Comparison of ENCODE assay signal across 9 mouse cellular contexts in genomic region chr15:88866934-88867356, GRCm38 (mm10). TPM values are rescaled to one million over a fixed set of nuclear protein-coding genes. Genes with fewer than 3 reads are reported as not detected.
A peak's percentile ranks its signal among the peaks of the same experiment; 100 is the strongest.
DNase-seq lines count a peak whose midpoint lies in the region; ATAC-seq and TF ChIP-seq lines count a peak whose summit lies in the region.
"Had no signal": no experiment of that assay in that cellular context is flagged by ENCODE, and none has a peak within 500 bp of the region (broad histone marks: within the 10 kb centered on the region; RNA-seq: fewer than 3 reads in every experiment).

No protein-coding gene starts in this region.

- DNase-seq in kidney, adult 2 months: no peak
- DNase-seq in kidney, adult 18-20 months: no peak
- DNase-seq in Patski (ENCODE audit: low read depth, low spot score): no peak
- DNase-seq in liver, embryonic 11.5 days (ENCODE audit: low spot score): no peak
- no peak for DNase-seq in thymus, postnatal 4 days
- DNase-seq in cerebellum, postnatal 4 days (ENCODE audit: low spot score in 2 of 2): no peak
- DNase-seq: thymus, postnatal 36 days had no signal

- peaks cover 19% of the 10 kb centered on the region for H3K36me3 ChIP-seq in kidney, adult 2 months (ENCODE audit: control insufficient read depth, insufficient read depth, low read length)
- peaks cover 15% of the 10 kb centered on the region for H3K36me3 ChIP-seq in embryonic facial prominence, embryonic 12.5 days
- H3K36me3 ChIP-seq in liver, embryonic 11.5 days (ENCODE audit: control insufficient read depth, insufficient read depth, low read length): peaks cover 13% of the 10 kb centered on the region; the same call in 1 of the 2 replicates

- WGBS in kidney, adult 2 months: 14% methylated on average over 7 of the region's 7 CpGs
- 44% methylated on average over 7 of the region's 7 CpGs for WGBS in embryonic facial prominence, embryonic 12.5 days
- 52% methylated on average over 7 of the region's 7 CpGs for WGBS in liver, embryonic 11.5 days

- CTCF ChIA-PET in Patski (lab: Charles Lee): interaction anchor here (1.1 to 3.2 kb wide), 5 partner anchors 9 to 55 kb away, joined by 3 to 23 read pairs (median 4); no protein-coding TSS in a partner anchor

- H3K4me2 ChIP-seq in embryonic facial prominence, embryonic 12.5 days (replicated peaks): no peak overlapping the region
- H3K4me2 ChIP-seq in liver, embryonic 11.5 days: no peak overlapping the region
- H3K4me2 ChIP-seq: hindbrain, embryonic 15.5 days had no signal

- H3K9ac ChIP-seq in embryonic facial prominence, embryonic 12.5 days: peak overlapping the region; percentile 4; the same call in 1 of the 2 replicates
- H3K9ac ChIP-seq in liver, embryonic 11.5 days (ENCODE audit: low read depth, low read length): no peak overlapping the region
- H3K9ac ChIP-seq: hindbrain, embryonic 15.5 days had no signal

- in situ Hi-C loops in Patski (cut with MboI; ENCODE audit: low pct_unique_long_range_greater_than_20kb): no loop called here

- peak overlapping the region; percentile 97 for H3K27ac ChIP-seq in kidney, adult 2 months (ENCODE audit: insufficient read depth, low read depth, low read length)
- peak overlapping the region; percentile 38; the same call in 1 of the 2 replicates for H3K27ac ChIP-seq in embryonic facial prominence, embryonic 12.5 days
- H3K27ac ChIP-seq in liver, embryonic 11.5 days (ENCODE audit: low read depth, low read length): peak overlapping the region; percentile 76

- H3K9me3 ChIP-seq in embryonic facial prominence, embryonic 12.5 days: no peaks in the 10 kb centered on the region
- no peaks in the 10 kb centered on the region for H3K9me3 ChIP-seq in liver, embryonic 11.5 days (ENCODE audit: control insufficient read depth, low read length)
- H3K9me3 ChIP-seq: hindbrain, embryonic 15.5 days had no signal

- peak; percentile 0 for ATAC-seq in Patski
- ATAC-seq in embryonic facial prominence, embryonic 12.5 days (ENCODE audit: insufficient number of reproducible peaks, insufficient read depth, low FRiP score, low TSS enrichment): no peak
- no peak for ATAC-seq in liver, embryonic 11.5 days (replicated peaks; ENCODE audit: low FRiP score)

- no peak overlapping the region for H3K4me3 ChIP-seq in kidney, adult 2 months (ENCODE audit: insufficient read depth, low read depth, low read length)
- H3K4me3 ChIP-seq in embryonic facial prominence, embryonic 12.5 days: no peak overlapping the region
- H3K4me3 ChIP-seq in liver, embryonic 11.5 days (ENCODE audit: low read depth, low read length): no peak overlapping the region
- H3K4me3 ChIP-seq: hindbrain, embryonic 15.5 days had no signal

- no peaks in the 10 kb centered on the region for H3K27me3 ChIP-seq in kidney, adult 2 months (replicated peaks; ENCODE audit: control insufficient read depth, insufficient read depth, low read length)
- no peaks in the 10 kb centered on the region for H3K27me3 ChIP-seq in Patski
- no peaks in the 10 kb centered on the region for H3K27me3 ChIP-seq in embryonic facial prominence, embryonic 12.5 days
- H3K27me3 ChIP-seq in liver, embryonic 11.5 days (replicated peaks; ENCODE audit: control insufficient read depth, insufficient read depth, low read length): no peaks in the 10 kb centered on the region
- H3K27me3 ChIP-seq: hindbrain, embryonic 15.5 days had no signal

- POLR2A ChIA-PET in Patski (lab: Charles Lee): interaction anchor here (1.3 to 5.3 kb wide), 4 partner anchors 8 to 39 kb away, joined by 3 to 44 read pairs (median 12); no protein-coding TSS in a partner anchor

- peaks cover 40% of the 10 kb centered on the region for H3K4me1 ChIP-seq in kidney, adult 2 months (ENCODE audit: control insufficient read depth, insufficient read depth, low read length)
- H3K4me1 ChIP-seq in embryonic facial prominence, embryonic 12.5 days: peaks cover 31% of the 10 kb centered on the region
- H3K4me1 ChIP-seq in liver, embryonic 11.5 days (replicated peaks; ENCODE audit: control insufficient read depth, insufficient read depth, low read length): peaks cover 43% of the 10 kb centered on the region

- TF ChIP-seq POLR2A in kidney, adult 2 months (IDR thresholded peaks at IDR 0.05; ENCODE audit: low read depth, low read length): peak; percentile 31

- TF ChIP-seq CTCF in kidney, adult 2 months (conservative IDR thresholded peaks at IDR 0.05; ENCODE audit: insufficient read depth, insufficient read length, low read depth, low read length): 0 out of 2 replicates have a peak, but pooled peaks have one; percentile 0
- TF ChIP-seq CTCF in Patski (IDR thresholded peaks at IDR 0.05): no peak

RNA-seq across cellular contexts. Expression of gene Pim3, which starts 5.0 kb away (rescaled TPM):
- polyA plus RNA-seq in kidney, adult 2 months (2012; rRNA removed): 78.5 and 85.8 TPM in 2 replicates
- 149 TPM for polyA plus RNA-seq in Patski (2021)
- 50.6 and 56.9 TPM in 2 replicates for polyA plus RNA-seq in embryonic facial prominence, embryonic 12.5 days (2016; fragmentation: Nextera tagmentation; extraction: Ambion mirVana)
- polyA plus RNA-seq in liver, embryonic 11.5 days (2014; fragmentation: Nextera tagmentation; extraction: Ambion mirVana): 34.0 and 35.9 TPM in 2 replicates

RNA-seq across cellular contexts. Expression of gene Creld2, which starts 47.5 kb away (rescaled TPM):
- polyA plus RNA-seq in kidney, adult 2 months (2012; rRNA removed): 27.3 and 30.4 TPM in 2 replicates
- polyA plus RNA-seq in Patski (2021): 90.6 TPM
- polyA plus RNA-seq in embryonic facial prominence, embryonic 12.5 days (2016; fragmentation: Nextera tagmentation; extraction: Ambion mirVana): 71.9 and 75.7 TPM in 2 replicates
- 107 and 109 TPM in 2 replicates for polyA plus RNA-seq in liver, embryonic 11.5 days (2014; fragmentation: Nextera tagmentation; extraction: Ambion mirVana)

RNA-seq across cellular contexts. Expression of gene Alg12, which starts 47.8 kb away (rescaled TPM):
- polyA plus RNA-seq in kidney, adult 2 months (2012; rRNA removed): 18.1 and 21.3 TPM in 2 replicates
- 20.5 TPM for polyA plus RNA-seq in Patski (2021)
- polyA plus RNA-seq in embryonic facial prominence, embryonic 12.5 days (2016; fragmentation: Nextera tagmentation; extraction: Ambion mirVana): 10.2 and 12.2 TPM in 2 replicates
- polyA plus RNA-seq in liver, embryonic 11.5 days (2014; fragmentation: Nextera tagmentation; extraction: Ambion mirVana): 13.9 and 14.2 TPM in 2 replicates

Comparison
In these comparisons a context has a peak if more than half of its experiments do, and no peak if none do; other contexts are left out.
1. H3K27ac ChIP-seq: peak in every context shown above with its lines; median percentile 97 in kidney, adult 2 months; 76 in liver, embryonic 11.5 days; 38 in embryonic facial prominence, embryonic 12.5 days.